Mouse (Mus musculus): Measurements from ENCODE around the gene Cdh26. TPM values are rescaled to one million over a fixed set of nuclear protein-coding genes. Genes with fewer than 3 reads are reported as not detected.

Gene Cdh26
- total RNA-seq (2023) = not detected

DNA sequence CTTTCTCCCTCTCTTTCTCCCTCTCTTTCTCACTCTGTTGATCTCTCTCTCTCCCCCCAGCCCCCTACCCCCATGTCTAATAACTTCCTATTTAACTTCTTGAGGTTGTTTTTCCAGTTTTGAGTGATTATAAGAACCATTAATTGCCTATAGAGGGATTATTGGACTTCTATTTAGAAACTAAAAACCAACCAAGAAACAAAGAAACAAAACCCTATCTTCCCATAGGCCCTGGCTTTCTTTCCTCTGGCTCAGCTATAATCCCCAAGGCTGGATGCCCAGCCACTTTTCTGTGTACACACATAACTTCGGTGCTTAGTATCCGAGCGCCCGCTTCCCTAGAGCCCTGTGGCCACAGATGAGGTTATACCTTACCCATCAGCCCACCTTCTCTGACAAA lies at the start of gene Cdh26:
TSS of gene Cdh26 (plus strand) at position 301 of the 400 bp plus-strand sequence.

DNA sequence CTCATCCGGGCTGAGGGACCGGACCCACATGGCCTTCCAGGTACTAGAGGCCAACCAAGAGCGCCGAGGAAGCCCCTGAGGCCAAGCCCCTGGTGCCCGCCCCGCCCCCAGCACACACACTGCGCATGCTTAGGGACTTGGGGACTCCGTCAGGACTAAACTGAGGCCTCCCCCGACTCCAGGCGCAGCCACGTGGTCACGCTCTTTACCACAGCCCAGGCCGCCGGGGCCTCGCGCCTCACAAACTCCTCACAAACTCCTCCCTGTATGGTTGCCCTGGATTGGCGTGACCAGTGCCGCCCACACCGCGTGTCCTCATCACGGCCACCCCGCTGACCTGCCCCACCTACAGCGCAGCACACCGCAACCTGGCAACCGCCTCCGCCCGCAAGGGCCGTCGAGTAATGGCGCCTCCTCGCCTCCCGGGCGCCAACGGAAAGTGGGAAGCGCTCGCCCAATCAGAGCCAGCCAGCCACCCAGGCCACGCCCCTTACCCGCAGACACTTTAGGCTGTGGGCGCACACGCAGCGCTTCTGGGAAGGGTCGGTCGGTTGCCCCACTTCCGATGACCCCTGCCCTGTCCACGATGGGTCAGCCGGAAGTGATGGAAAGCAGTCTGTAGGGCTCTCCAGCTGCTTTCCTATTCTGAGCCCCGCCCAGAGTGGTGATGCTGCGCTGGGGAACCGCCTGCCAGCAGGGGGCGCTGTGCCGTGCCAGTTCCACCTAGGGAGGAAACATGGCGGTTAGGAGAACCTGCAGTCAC lies 23.1 kb upstream of the Cdh26 start, which contains the start of gene Sycp2:
TSS of gene Sycp2 (minus strand) at position 633 of the 763 bp plus-strand sequence.

DNA sequence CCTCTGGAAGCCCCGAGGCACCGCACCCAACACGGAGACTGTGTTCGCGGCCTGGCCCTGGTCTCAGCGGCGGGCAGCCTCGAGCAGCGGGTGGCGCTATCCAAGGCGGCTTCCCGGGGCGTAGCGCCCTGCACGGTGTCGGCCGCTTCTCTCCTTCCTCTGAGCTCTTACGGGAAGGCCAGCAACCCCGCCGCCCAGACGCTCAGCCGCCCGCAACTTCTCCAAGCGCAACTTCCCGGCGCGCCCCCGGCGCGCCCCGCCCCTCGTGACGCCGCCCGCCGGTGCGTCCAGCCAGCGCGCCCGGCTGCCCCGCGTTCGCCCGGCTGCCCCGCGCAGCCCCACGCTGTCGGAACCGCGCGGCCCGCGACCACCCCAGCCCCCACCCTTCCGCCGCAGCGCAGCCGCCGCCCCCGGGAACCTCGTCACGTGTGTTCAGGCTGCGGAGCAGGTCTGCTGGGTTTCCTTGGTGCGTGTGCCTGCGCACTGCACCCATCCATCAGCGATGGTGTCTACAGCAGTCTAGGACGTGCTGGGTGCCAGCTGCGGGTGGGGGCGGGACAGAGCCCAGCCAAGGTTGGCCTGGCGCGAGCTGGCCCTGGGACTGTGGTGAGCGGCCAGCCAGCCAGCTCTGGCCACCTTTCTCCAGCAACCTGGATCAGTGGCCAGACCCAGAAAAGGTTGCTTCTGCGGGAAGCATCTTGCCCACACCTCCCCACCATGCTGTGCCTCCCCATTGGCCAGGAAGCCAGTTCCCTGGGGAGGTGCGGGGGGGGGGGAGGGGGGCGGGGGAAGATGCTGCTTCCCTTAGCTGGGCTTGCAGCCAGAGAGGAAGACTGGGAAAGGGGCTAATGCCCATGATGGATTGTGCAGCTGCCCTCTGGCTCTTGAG lies 15.8 kb upstream of the Cdh26 start, which contains the start of the genes Ppp1r3d and Fam217b:
TSS of gene Ppp1r3d (minus strand) at position 212 of the 889 bp plus-strand sequence.
TSS of gene Fam217b (plus strand) at position 264 of the 889 bp plus-strand sequence.

Other genes starting within 250 kb of the Cdh26 start
- gene Sycp2, start 22.8 kb upstream of the Cdh26 start, total RNA-seq (2023) = not detected
- under 1 TPM in 1 of 2 experiments, not detected in 1; 0.18 TPM for gene Ppp1r3d, start 16.1 kb upstream of the Cdh26 start, total RNA-seq (2023)
- not detected for gene Fam217b, start 16.0 kb upstream of the Cdh26 start, total RNA-seq (2023)

Measured in T-cell, adult 66 days (primary cell).